Mouse (Mus musculus) liver, adult 2 months (tissue): ENCODE results near the gene Klc2.
"Not testable (repeated sequence)": the region's sequence is repeated elsewhere in the genome, so short reads cannot be mapped to it uniquely, and the experiment has no call there.

Experiments used
- CTCF ChIP-seq: fragments of 200-500 bp; IDR thresholded peaks from 2 replicates; pipeline ENCODE4 v1.5.1; 2011; ENCODE audit warnings: low read depth, low read length, control low read depth
- POLR2A ChIP-seq: fragments of 200-500 bp; IDR thresholded peaks from 2 replicates; pipeline ENCODE4 v1.6.1; 2011; ENCODE audit warnings: low read length, control low read depth; ENCODE audit not compliant: insufficient read depth; ENCODE audit errors: extremely low read depth

- TF ChIP-seq POLR2A, CTCF: not testable (repeated sequence)
Observed at GRCm38 (mm10) chr19:5149041-5149440, 30.7 kb upstream of the Klc2 start.
